Mouse (Mus musculus) frontal cortex, adult 2 months (tissue): Measurements from ENCODE around the gene Dpy30. TPM values are rescaled to one million over a fixed set of nuclear protein-coding genes. Genes with fewer than 3 reads are reported as not detected.
A peak's percentile ranks its signal among the peaks of the same experiment; 100 is the strongest.
"Not testable (repeated sequence)": the region's sequence is repeated elsewhere in the genome, so short reads cannot be mapped to it uniquely, and the experiment has no call there.

Source experiments
- DNase-seq, 2 experiments: peaks; one replicate each; pipeline ENCODE4 v3.0.0; 2022; ENCODE audit warnings: low spot score in 1 of 2; ENCODE audit errors: extremely low spot score in 1 of 2
- polyA plus RNA-seq: library from polyadenylated mRNA; depleted of rRNA; stranded (reverse); fragments of >200 nt; gene quantifications from 2 replicates; pipeline ENCODE4 v1.2.3, GENCODE M21; 2012; rRNA removed

Gene Dpy30
- 71.9 and 86.0 TPM in 2 replicates for polyA plus RNA-seq

GRCm38 (mm10) chr17:74323844-74324243 lies at the start of gene Dpy30:
Gene Dpy30 (minus strand): TSS chr17:74323944.
- DNase-seq, result no peak

GRCm38 (mm10) chr17:74363592-74363991 lies 39.8 kb upstream of the Dpy30 start:
- DNase-seq, result no peak

- no peak for DNase-seq
Observed at GRCm38 (mm10) chr17:74341151-74341550, 17.4 kb upstream of the Dpy30 start.

- DNase-seq, result peak; percentile 12 to 53
Observed at GRCm38 (mm10) chr17:74338937-74339804, 15.4 kb upstream of the Dpy30 start, which contains the start of gene Spast. Gene Spast (plus strand): TSS chr17:74338987.

- DNase-seq, result peak; percentile 89 to 97
Observed at GRCm38 (mm10) chr17:74338225-74338931, 14.6 kb upstream of the Dpy30 start.

GRCm38 (mm10) chr17:74331049-74331676 lies 7.4 kb upstream of the Dpy30 start:
- DNase-seq, result no peak

GRCm38 (mm10) chr17:74328146-74328545 lies 4.4 kb upstream of the Dpy30 start:
- peak in 1 of 2 experiments; percentile 43 for DNase-seq

- DNase-seq, result not testable (repeated sequence)
Observed at GRCm38 (mm10) chr17:74327195-74327594, 3.5 kb upstream of the Dpy30 start.

- DNase-seq, result no peak
Observed at GRCm38 (mm10) chr17:74322400-74323054, 1.2 kb downstream of the Dpy30 start.

GRCm38 (mm10) chr17:74318721-74319120 lies 5.0 kb downstream of the Dpy30 start:
- no peak for DNase-seq

- peak; percentile 74 to 86 for DNase-seq
Observed at GRCm38 (mm10) chr17:74316309-74316863, 7.4 kb downstream of the Dpy30 start.

GRCm38 (mm10) chr17:74315445-74316308 lies 8.1 kb downstream of the Dpy30 start:
- DNase-seq, result no peak

GRCm38 (mm10) chr17:74306021-74306420 lies 17.7 kb downstream of the Dpy30 start:
- no peak for DNase-seq

GRCm38 (mm10) chr17:74305616-74306015 lies 18.1 kb downstream of the Dpy30 start:
- DNase-seq, result no peak

- no peak for DNase-seq
Observed at GRCm38 (mm10) chr17:74304060-74304459, 19.7 kb downstream of the Dpy30 start.

- DNase-seq, result no peak
Observed at GRCm38 (mm10) chr17:74300089-74300488, 23.7 kb downstream of the Dpy30 start.

GRCm38 (mm10) chr17:74296991-74297390 lies 26.8 kb downstream of the Dpy30 start:
- not testable (repeated sequence) for DNase-seq

- DNase-seq, result peak in 1 of 2 experiments; percentile 13
Observed at GRCm38 (mm10) chr17:74296076-74296823, 27.5 kb downstream of the Dpy30 start.
